Mouse (Mus musculus): ENCODE results near the gene Catsperz. TPM values are rescaled to one million over a fixed set of nuclear protein-coding genes. Genes with fewer than 3 reads are reported as not detected.

Gene Catsperz
- 0.83 TPM in 1 of 2 replicates, not detected in the other for polyA plus RNA-seq (2012; ENCODE audit: insufficient read depth, low replicate concordance)

GRCm38 (mm10) chr19:6925307-6925573 lies at the start of gene Catsperz:
TSS of gene Catsperz (minus strand) at chr19:6925380.
- Histone ChIP-seq H3K36me3 (replicated peaks; ENCODE audit: low read length) (peaks cover 2% of the 10 kb centered on the region), H3K4me1 (peaks cover 72% of the 10 kb centered on the region), H3K9me3 (peaks cover 7% of the 10 kb centered on the region), H3K4me3 (replicated peaks) (peak within 1 kb of the TSS; percentile 90), H3K27me3 (replicated peaks) (peaks cover 48% of the 10 kb centered on the region)
- no peak for TF ChIP-seq GATA1 (IDR thresholded peaks at IDR 0.05; ENCODE audit: borderline replicate concordance, low read length)
- TF ChIP-seq FLI1 (IDR thresholded peaks at IDR 0.05; ENCODE audit: low read length), result no peak

DNA sequence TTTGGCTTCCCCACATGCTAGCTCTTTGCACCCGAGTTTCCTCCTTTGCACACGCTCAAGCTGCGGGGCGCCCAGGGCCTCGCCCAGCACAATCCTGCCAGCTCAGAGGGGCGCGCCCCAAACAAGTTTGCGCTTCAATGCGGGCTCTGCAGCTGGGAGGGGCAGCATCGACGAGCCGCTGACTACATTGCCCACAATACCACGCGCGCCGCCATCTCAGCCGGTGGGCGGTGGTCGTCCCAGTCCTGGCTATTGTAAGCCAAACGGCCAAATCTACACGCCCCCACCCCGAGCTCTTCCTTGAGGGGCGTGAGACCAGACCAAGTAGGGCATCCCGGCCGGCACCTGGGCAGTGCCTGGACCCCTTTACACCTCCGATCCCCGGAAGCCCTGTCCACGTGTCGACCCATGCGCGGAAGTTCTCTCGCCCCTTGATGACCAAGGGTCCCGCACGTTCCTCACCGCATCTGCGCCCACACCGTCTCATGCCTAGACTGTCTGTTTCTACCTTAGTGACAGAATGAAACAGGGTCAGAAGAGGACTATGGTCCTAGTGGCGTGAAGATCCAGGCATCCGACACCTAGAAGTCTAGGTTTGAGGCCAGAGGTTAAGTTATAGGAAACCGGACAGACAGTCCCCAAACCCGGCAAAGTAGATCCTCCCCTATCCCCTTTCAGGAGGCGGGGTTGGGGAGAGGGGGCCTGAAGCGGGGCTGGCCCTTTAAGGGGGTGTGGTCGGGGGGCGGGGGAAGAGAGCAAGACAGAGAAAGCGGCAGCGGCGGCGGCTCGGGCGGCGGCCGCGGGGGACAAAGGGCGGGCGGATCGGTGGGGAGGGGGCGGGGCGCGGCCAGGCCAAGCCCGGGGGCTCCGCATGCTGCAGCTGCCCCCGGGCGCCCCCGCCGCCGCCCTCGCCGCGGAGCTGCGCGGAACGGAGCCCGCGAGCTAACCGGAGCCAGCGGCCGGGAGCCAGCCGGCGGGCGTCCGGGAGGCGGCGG lies 49.3 kb upstream of the Catsperz start, which contains the start of gene Ppp1r14b:
Gene Ppp1r14b (plus strand): TSS at position 758 of the 995 bp plus-strand sequence.
- Histone ChIP-seq H3K36me3 (replicated peaks; ENCODE audit: low read length) (peaks cover 21% of the 10 kb centered on the region), H3K4me3 (replicated peaks) (peak within 1 kb of the TSS; percentile 98), H3K27me3 (replicated peaks) (no peaks in the 10 kb centered on the region), H3K4me1 (peaks cover 88% of the 10 kb centered on the region), H3K9me3 (no peaks in the 10 kb centered on the region)
- TF ChIP-seq GATA1 (IDR thresholded peaks at IDR 0.05; ENCODE audit: borderline replicate concordance, low read length) (no peak), FLI1 (IDR thresholded peaks at IDR 0.05; ENCODE audit: low read length) (no peak)

GRCm38 (mm10) chr19:6973581-6974190 lies 48.5 kb upstream of the Catsperz start:
- Histone ChIP-seq H3K9me3 (no peaks in the 10 kb centered on the region), H3K27me3 (replicated peaks) (no peaks in the 10 kb centered on the region), H3K4me3 (replicated peaks) (peak overlapping the region; percentile 98), H3K4me1 (peaks cover 87% of the 10 kb centered on the region), H3K36me3 (replicated peaks; ENCODE audit: low read length) (peaks cover 21% of the 10 kb centered on the region)
- TF ChIP-seq GATA1 (IDR thresholded peaks at IDR 0.05; ENCODE audit: borderline replicate concordance, low read length) (no peak), FLI1 (IDR thresholded peaks at IDR 0.05; ENCODE audit: low read length) (no peak)

DNA sequence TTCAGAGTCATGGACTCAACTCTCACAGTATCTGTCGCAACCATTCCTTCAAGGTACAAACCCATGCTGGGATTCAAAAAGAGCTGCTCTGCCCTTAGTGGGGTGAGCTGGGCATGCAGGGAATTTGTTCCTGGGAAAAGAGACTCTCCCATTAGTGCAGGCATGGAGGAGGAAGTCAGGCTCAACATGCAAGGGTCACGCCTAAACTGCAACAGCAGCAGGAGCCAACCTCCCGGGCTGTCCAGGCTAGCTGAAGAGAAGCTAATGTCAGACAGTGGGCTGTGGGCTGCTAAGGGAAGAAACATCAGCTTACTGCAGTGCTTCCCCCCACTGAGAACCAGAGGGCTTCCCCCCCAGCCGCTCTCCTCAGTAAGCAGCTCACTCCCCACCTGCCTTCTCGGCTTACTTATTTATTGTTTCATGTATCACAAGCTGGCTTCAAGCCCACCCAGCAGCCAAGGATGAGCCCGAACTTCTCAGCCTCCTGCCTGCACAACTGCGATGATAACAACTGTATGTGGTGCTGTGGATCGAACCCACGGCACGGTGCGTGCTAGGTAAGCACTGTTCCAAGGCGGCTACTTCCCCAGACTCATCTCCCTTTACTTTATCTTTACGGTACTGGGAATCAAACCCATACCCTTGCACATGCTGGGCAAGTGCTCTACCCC lies 47.2 kb upstream of the Catsperz start:
- no peaks in the 10 kb centered on the region for H3K9me3 ChIP-seq
- H3K36me3 ChIP-seq (replicated peaks; ENCODE audit: low read length), result peaks cover 12% of the 10 kb centered on the region
- TF ChIP-seq FLI1 (IDR thresholded peaks at IDR 0.05; ENCODE audit: low read length), result no peak
- peak overlapping the region; percentile 35 for H3K4me3 ChIP-seq (replicated peaks)
- no peaks in the 10 kb centered on the region for H3K27me3 ChIP-seq (replicated peaks)
- H3K4me1 ChIP-seq, result peaks cover 87% of the 10 kb centered on the region

- peak overlapping the region; percentile 20 for H3K4me3 ChIP-seq (replicated peaks)
Measured at GRCm38 (mm10) chr19:6971644-6972043, 46.5 kb upstream of the Catsperz start.

GRCm38 (mm10) chr19:6970460-6971085 lies 45.4 kb upstream of the Catsperz start:
- Histone ChIP-seq H3K9me3 (no peaks in the 10 kb centered on the region), H3K4me1 (peaks cover 75% of the 10 kb centered on the region), H3K36me3 (replicated peaks; ENCODE audit: low read length) (peaks cover 17% of the 10 kb centered on the region), H3K4me3 (replicated peaks) (peak overlapping the region; percentile 99), H3K27me3 (replicated peaks) (no peaks in the 10 kb centered on the region)
- TF ChIP-seq GATA1 (IDR thresholded peaks at IDR 0.05; ENCODE audit: borderline replicate concordance, low read length) (no peak), FLI1 (IDR thresholded peaks at IDR 0.05; ENCODE audit: low read length) (no peak)

More at GRCm38 (mm10) chr19:6971644-6972043, 46.5 kb upstream of the Catsperz start:
- Histone ChIP-seq H3K27me3 (replicated peaks) (no peaks in the 10 kb centered on the region), H3K4me1 (peaks cover 86% of the 10 kb centered on the region), H3K36me3 (replicated peaks; ENCODE audit: low read length) (peaks cover 10% of the 10 kb centered on the region), H3K9me3 (no peaks in the 10 kb centered on the region)
- no peak for TF ChIP-seq GATA1 (IDR thresholded peaks at IDR 0.05; ENCODE audit: borderline replicate concordance, low read length)
- TF ChIP-seq FLI1 (IDR thresholded peaks at IDR 0.05; ENCODE audit: low read length), result no peak

- no peaks in the 10 kb centered on the region for H3K27me3 ChIP-seq (replicated peaks)
- H3K9me3 ChIP-seq, result no peaks in the 10 kb centered on the region
- no peak for TF ChIP-seq FLI1 (IDR thresholded peaks at IDR 0.05; ENCODE audit: low read length)
- TF ChIP-seq GATA1 (IDR thresholded peaks at IDR 0.05; ENCODE audit: borderline replicate concordance, low read length), result no peak
- peak overlapping the region; percentile 99 for H3K4me3 ChIP-seq (replicated peaks)
- peaks cover 74% of the 10 kb centered on the region for H3K4me1 ChIP-seq
- H3K36me3 ChIP-seq (replicated peaks; ENCODE audit: low read length), result peaks cover 25% of the 10 kb centered on the region
Measured at GRCm38 (mm10) chr19:6969665-6970381, 44.6 kb upstream of the Catsperz start.

DNA sequence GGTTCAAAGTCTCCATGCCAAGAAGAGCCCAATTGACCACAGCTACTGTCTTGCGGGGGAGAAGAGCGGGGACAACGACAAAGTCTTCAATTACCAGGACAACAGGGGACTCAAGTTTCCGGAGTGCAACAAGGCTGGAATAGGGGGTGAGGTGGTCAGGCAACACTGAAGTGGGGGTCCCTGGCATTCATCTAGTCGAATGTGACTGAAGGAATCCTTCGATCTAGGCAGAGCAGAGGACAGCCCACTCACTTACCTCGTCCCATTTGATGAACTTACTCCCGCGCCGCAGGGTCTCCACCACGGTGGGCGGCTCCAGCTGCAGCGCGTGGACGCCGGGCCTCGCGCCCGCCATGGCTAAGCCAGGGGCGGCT lies 44.1 kb upstream of the Catsperz start:
- Histone ChIP-seq H3K4me1 (peaks cover 76% of the 10 kb centered on the region), H3K4me3 (replicated peaks) (peak overlapping the region; percentile 99), H3K9me3 (no peaks in the 10 kb centered on the region), H3K36me3 (replicated peaks; ENCODE audit: low read length) (peaks cover 30% of the 10 kb centered on the region), H3K27me3 (replicated peaks) (no peaks in the 10 kb centered on the region)
- TF ChIP-seq FLI1 (IDR thresholded peaks at IDR 0.05; ENCODE audit: low read length) (no peak), GATA1 (IDR thresholded peaks at IDR 0.05; ENCODE audit: borderline replicate concordance, low read length) (no peak)
